Mouse (Mus musculus): Measurements from ENCODE around the gene Gch1.

DNA sequence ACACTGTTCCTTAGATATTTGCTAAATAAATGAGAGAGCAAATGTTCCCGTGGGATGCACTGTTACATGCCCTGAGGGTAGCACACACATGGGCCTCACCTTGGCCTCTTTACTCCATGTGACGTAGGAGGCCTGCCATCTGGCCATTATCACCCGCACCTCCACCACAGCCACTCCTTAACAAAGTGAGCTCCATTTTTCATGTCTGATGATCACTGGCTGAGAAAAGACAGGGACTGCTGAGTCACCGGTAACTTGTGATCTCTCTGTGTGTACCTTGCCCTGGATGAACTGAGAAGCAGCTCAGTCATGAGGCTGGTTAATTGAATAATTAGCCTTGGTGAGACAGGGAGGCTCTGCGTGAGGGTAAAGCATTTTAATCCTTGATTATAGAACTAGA lies 52.6 kb downstream of the Gch1 start:
- no peak for TF ChIP-seq CTCF (IDR thresholded peaks at IDR 0.05; ENCODE audit: low read depth)
- no peak for TF ChIP-seq EP300 (IDR thresholded peaks at IDR 0.05; ENCODE audit: low read depth)
